Mouse (Mus musculus): ENCODE data around the gene Arhgdia. TPM values are rescaled to one million over a fixed set of nuclear protein-coding genes. Genes with fewer than 3 reads are reported as not detected.

The Arhgdia gene
- polyA plus RNA-seq, 1 experiment from 2014 or later: 449 TPM

DNA sequence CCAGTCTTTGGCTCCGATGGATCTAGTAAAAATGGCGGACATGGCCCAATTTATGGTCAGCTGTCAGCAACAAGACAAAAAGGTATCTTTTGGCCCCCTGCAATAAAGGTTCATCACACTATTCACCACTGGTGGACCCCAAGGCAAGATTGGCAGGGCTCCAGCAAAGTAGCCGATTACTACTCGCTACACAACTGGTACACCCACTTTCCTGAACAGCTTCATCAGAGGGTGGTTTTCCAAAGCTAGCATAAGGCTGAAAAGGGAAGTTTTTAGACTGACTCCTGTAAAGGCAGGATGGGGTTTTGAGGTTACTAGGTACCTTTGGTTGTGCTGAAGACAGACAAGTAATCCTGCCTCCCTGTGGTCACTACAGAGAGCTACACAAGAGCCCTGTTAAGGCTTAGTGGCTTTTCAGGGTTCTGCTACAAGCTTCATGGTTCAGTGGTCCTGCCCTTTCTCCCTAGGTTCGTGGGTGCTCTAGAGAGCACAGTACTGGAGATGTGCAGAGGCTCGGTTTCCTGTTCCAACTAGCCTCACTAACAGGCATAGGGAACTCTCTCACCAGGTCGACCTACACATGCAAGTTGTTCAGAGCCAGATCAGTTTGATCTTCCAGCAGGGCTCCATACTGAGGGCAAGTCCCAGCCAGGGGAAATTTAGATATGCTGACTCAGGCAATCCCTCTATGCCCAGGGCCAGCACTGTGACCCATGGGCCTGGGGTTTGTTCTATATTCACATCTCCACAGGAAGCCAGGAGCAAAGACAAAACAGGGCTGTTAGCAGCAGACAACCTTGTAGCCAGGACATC lies 4.0 kb downstream of the Arhgdia start:
- 81% methylated on average over 7 of the region's 7 CpGs for WGBS

DNA sequence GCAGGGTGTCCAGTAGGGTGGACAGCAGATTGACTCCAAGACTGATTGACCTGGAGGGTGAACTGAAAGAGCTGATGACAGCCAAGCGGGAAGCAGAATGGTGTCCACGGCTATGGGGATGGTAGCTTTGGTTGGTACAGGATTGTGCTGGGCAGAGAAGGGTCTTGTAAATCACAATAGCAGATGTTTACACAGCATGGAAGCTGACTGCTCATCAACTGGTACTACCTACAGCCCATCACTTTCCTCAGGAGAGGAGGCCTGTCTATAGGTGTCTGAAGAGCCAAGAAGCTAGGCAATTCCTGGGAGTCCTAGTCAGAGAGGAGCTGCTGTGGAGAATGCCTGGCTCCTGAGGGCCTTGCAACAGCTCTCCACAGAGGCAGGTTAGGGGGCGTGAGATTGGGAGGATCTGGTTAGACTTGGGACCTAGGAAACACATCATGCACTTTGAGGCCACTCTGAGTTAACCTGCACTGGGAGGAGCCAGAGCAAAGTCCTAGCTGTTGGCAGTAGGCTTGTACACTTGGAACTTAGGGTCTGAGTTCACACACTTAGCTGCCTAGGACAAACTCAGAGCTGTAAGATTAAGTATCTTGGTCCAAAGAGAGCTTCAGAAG lies 5.0 kb downstream of the Arhgdia start:
- ATAC-seq: no peak
- Histone ChIP-seq H3K27ac (ENCODE audit: low read depth, low read length) (no peak overlapping the region), H3K36me3 (ENCODE audit: control insufficient read depth, insufficient read depth, low read length) (peaks cover 31% of the 10 kb centered on the region), H3K9me3 (replicated peaks; ENCODE audit: control insufficient read depth, low read length) (no peaks in the 10 kb centered on the region), H3K4me2 (ENCODE audit: low read length) (no peak overlapping the region), H3K9ac (ENCODE audit: low read length) (no peak overlapping the region), H3K4me3 (ENCODE audit: low read depth, low read length) (no peak overlapping the region), H3K4me1 (ENCODE audit: control insufficient read depth, insufficient read depth, low read length) (peaks cover 11% of the 10 kb centered on the region), H3K27me3 (replicated peaks; ENCODE audit: control insufficient read depth, insufficient read depth, low read length) (no peaks in the 10 kb centered on the region)
- no peak for DNase-seq (ENCODE audit: low spot score)
- WGBS: 90% methylated on average over 3 of the region's 3 CpGs

More for the DNA sequence above, 4.0 kb downstream of the Arhgdia start:
- Histone ChIP-seq H3K4me3 (ENCODE audit: low read depth, low read length) (no peak overlapping the region), H3K27ac (ENCODE audit: low read depth, low read length) (no peak overlapping the region), H3K9me3 (replicated peaks; ENCODE audit: control insufficient read depth, low read length) (no peaks in the 10 kb centered on the region), H3K36me3 (ENCODE audit: control insufficient read depth, insufficient read depth, low read length) (peaks cover 30% of the 10 kb centered on the region), H3K4me1 (ENCODE audit: control insufficient read depth, insufficient read depth, low read length) (peaks cover 10% of the 10 kb centered on the region), H3K9ac (ENCODE audit: low read length) (no peak overlapping the region), H3K4me2 (ENCODE audit: low read length) (no peak overlapping the region), H3K27me3 (replicated peaks; ENCODE audit: control insufficient read depth, insufficient read depth, low read length) (no peaks in the 10 kb centered on the region)
- DNase-seq (ENCODE audit: low spot score) (no peak), ATAC-seq (no peak)

DNA sequence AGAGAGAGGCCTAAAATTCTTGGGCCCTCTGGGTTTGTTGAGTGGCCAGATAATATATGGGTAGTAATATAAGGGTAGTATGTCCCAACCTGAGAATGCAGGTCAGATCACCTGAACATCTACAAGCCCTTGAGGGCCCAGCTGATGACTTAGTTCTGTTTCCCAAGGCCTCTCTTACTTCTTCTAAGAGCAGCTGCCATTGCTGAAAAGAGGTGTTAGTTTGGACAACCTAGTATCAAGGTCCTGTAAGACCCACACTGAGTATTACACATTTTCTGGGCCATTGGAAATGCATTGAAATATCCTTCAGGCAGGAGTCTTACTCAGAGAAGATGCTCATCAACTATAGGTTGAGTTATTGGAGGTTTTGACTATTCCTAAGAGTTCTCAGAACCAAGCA lies 5.5 kb downstream of the Arhgdia start:
- Histone ChIP-seq H3K4me1 (ENCODE audit: control insufficient read depth, insufficient read depth, low read length) (peaks cover 13% of the 10 kb centered on the region), H3K9me3 (replicated peaks; ENCODE audit: control insufficient read depth, low read length) (no peaks in the 10 kb centered on the region), H3K9ac (ENCODE audit: low read length) (no peak overlapping the region), H3K4me3 (ENCODE audit: low read depth, low read length) (no peak overlapping the region), H3K36me3 (ENCODE audit: control insufficient read depth, insufficient read depth, low read length) (peaks cover 36% of the 10 kb centered on the region), H3K27ac (ENCODE audit: low read depth, low read length) (no peak overlapping the region), H3K4me2 (ENCODE audit: low read length) (no peak overlapping the region), H3K27me3 (replicated peaks; ENCODE audit: control insufficient read depth, insufficient read depth, low read length) (no peaks in the 10 kb centered on the region)
- DNase-seq (ENCODE audit: low spot score) (no peak), ATAC-seq (no peak)

DNA sequence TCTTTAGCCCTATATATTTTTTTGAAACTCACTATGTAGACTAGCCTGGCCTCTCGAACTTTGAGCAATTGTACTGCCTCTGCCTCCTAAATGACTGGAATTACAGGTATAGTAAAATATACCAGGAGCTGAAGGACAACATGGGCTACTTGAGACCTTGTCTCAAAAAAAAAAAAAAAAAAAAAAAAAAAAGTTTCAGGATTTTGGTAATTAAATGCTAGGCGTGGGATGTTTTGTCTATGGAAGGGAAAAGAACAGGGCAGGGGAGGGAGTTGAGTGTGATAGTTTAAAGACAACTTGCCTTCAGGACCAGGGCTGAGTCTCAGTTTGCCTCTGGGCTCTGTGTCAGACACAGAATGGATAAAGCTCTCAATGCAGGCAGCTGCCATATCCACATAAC lies 6.4 kb downstream of the Arhgdia start:
- Histone ChIP-seq H3K36me3 (ENCODE audit: control insufficient read depth, insufficient read depth, low read length) (peaks cover 43% of the 10 kb centered on the region), H3K4me2 (ENCODE audit: low read length) (no peak overlapping the region), H3K9me3 (replicated peaks; ENCODE audit: control insufficient read depth, low read length) (no peaks in the 10 kb centered on the region), H3K4me1 (ENCODE audit: control insufficient read depth, insufficient read depth, low read length) (peaks cover 9% of the 10 kb centered on the region), H3K27ac (ENCODE audit: low read depth, low read length) (no peak overlapping the region), H3K27me3 (replicated peaks; ENCODE audit: control insufficient read depth, insufficient read depth, low read length) (no peaks in the 10 kb centered on the region), H3K4me3 (ENCODE audit: low read depth, low read length) (no peak overlapping the region), H3K9ac (ENCODE audit: low read length) (no peak overlapping the region)
- WGBS: 85% methylated on average over 2 of the region's 2 CpGs
- ATAC-seq (no peak), DNase-seq (ENCODE audit: low spot score) (no peak)

DNA sequence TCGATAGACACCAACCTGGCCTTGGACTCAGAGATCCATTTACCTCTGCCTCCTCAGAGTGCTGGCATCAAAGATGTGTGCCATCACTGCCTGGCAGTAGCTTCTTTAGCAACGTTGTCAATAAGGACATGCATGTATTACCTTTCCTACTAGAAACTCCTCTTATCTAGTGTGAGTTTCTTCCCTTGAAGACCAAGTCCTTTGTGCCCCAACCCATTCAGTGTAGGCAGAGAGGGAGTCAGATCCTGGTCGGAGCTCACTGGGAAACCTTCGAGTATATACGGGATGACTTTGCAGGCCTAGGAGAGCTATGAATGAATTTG lies 7.2 kb downstream of the Arhgdia start:
- peaks cover 7% of the 10 kb centered on the region for H3K4me1 ChIP-seq (ENCODE audit: control insufficient read depth, insufficient read depth, low read length)
- 44% methylated on average over 5 of the region's 5 CpGs for WGBS
- peak overlapping the region; percentile 29 for H3K9ac ChIP-seq (ENCODE audit: low read length)
- H3K4me2 ChIP-seq (ENCODE audit: low read length): peak overlapping the region; percentile 84
- ATAC-seq (no peak), DNase-seq (ENCODE audit: low spot score) (no peak)
- H3K9me3 ChIP-seq (replicated peaks; ENCODE audit: control insufficient read depth, low read length): no peaks in the 10 kb centered on the region
- H3K4me3 ChIP-seq (ENCODE audit: low read depth, low read length): peak overlapping the region; percentile 93
- H3K27me3 ChIP-seq (replicated peaks; ENCODE audit: control insufficient read depth, insufficient read depth, low read length): no peaks in the 10 kb centered on the region
- no peak overlapping the region for H3K27ac ChIP-seq (ENCODE audit: low read depth, low read length)
- peaks cover 41% of the 10 kb centered on the region for H3K36me3 ChIP-seq (ENCODE audit: control insufficient read depth, insufficient read depth, low read length)

DNA sequence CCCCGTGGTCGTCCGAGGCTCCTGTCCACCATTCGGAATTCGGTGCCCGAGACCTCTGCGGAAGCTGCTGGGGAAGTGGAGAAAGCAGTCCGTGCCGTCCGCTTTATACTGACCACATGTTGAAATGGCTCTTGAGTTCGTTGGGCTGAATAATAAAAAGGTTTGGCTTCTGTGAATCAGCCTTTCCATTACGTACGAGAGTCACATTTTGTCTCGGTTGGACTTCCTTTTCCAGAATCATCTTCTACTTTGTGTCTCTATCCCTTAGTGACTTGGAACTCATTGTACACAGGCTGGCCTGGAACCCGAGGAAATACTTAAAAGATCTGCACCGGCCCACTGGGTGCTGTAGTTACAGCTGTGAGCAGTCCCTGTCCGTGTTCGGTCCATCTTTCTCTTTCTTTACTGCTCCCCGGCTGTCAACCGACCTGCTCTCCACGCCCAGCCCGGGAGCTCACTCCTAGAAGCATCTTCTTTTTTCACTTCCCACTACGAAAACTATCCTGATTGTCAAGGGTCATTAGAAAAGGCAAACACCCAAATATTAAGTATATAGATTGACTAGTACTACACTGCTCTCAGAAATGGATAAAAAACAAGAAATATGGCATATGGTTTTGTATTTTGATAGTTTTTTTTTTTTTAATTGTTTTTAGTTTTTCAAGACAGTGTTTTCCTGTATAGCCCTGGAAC lies 7.7 kb downstream of the Arhgdia start:
- WGBS: under 1% methylated on average over 23 of the region's 23 CpGs
- Histone ChIP-seq H3K9ac (ENCODE audit: low read length) (peak overlapping the region; percentile 86), H3K36me3 (ENCODE audit: control insufficient read depth, insufficient read depth, low read length) (peaks cover 39% of the 10 kb centered on the region), H3K4me2 (ENCODE audit: low read length) (peak overlapping the region; percentile 84), H3K27me3 (replicated peaks; ENCODE audit: control insufficient read depth, insufficient read depth, low read length) (no peaks in the 10 kb centered on the region), H3K4me1 (ENCODE audit: control insufficient read depth, insufficient read depth, low read length) (peaks cover 7% of the 10 kb centered on the region), H3K9me3 (replicated peaks; ENCODE audit: control insufficient read depth, low read length) (no peaks in the 10 kb centered on the region), H3K27ac (ENCODE audit: low read depth, low read length) (peak overlapping the region; percentile 85), H3K4me3 (ENCODE audit: low read depth, low read length) (peak overlapping the region; percentile 93)
- DNase-seq (ENCODE audit: low spot score): no peak
- ATAC-seq: peak; percentile 6; the same call in 1 of the 2 replicates

DNA sequence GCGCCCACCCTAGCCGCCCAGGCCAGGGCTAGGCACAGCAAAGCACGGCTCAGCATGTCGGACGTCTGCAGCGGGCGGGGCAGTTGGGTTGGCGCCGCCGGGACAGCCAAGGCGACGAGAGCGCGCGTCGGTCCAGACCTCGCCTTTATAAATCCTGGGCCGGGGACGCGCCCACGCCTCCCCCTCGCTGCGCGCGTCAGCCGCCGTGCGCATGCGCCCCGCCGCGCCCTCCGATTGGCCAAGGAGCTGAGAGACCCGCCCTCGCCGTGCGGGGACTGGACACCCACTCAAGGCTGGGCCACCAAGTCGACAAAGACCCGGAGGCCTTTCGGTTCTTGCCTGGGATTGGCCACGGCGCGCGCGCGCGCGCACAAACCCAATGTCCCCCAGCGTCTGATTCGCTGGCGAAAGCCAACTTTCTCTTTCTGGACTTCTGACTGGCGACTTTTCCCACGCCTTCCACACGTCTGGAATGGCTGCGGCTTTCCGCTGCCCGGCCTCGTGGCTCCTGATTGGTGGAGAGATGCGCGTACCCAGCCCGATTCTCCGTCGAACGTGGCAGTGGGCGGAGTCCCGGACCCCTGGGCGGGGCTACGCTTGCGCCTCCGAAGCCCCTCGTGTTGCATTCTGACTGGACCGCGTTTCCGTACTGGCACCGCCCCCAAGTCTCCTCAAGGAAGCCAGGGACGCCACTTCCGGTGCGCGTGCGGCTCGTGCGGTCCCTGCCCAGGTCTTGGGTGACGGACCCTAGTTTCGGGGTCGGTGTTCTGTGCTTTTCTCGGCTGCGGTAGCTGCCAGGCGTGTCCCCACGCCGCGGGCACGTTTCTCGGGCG lies 8.5 kb downstream of the Arhgdia start, which contains the start of gene P4hb:
P4hb (minus strand) TSS at position 502 of the 833 bp plus-strand sequence.
- H3K4me2 ChIP-seq (ENCODE audit: low read length): peak within 1 kb of the TSS; percentile 84
- peaks cover 7% of the 10 kb centered on the region for H3K4me1 ChIP-seq (ENCODE audit: control insufficient read depth, insufficient read depth, low read length)
- H3K27me3 ChIP-seq (replicated peaks; ENCODE audit: control insufficient read depth, insufficient read depth, low read length): no peaks in the 10 kb centered on the region
- peak within 1 kb of the TSS; percentile 91 for H3K9ac ChIP-seq (ENCODE audit: low read length)
- ATAC-seq (peak; percentile 96), DNase-seq (ENCODE audit: low spot score) (peak; percentile 99)
- peak within 1 kb of the TSS; percentile 85 for H3K27ac ChIP-seq (ENCODE audit: low read depth, low read length)
- H3K4me3 ChIP-seq (ENCODE audit: low read depth, low read length): peak within 1 kb of the TSS; percentile 93
- under 1% methylated on average over 92 of the region's 94 CpGs for WGBS
- H3K36me3 ChIP-seq (ENCODE audit: control insufficient read depth, insufficient read depth, low read length): peaks cover 39% of the 10 kb centered on the region
- no peaks in the 10 kb centered on the region for H3K9me3 ChIP-seq (replicated peaks; ENCODE audit: control insufficient read depth, low read length)

DNA sequence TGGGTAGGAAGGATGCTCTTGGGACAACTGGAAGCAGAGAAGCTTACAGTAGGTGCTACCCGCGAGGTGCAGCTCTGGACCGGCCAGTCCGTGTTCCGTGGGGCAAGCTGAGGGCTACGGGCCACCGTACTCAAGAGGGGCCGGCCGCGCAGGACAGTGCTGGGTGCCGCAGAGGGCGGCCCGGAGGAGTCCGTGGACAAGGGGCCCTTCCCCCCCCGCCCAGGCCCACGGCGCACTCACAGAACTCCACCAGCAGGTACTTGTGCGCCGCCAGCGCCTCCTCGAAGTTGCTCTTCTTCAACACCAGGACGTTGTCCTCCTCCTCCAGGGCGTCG lies 9.0 kb downstream of the Arhgdia start:
- DNase-seq (ENCODE audit: low spot score) (no peak), ATAC-seq (peak; percentile 35)
- Histone ChIP-seq H3K4me3 (ENCODE audit: low read depth, low read length) (peak overlapping the region; percentile 93), H3K36me3 (ENCODE audit: control insufficient read depth, insufficient read depth, low read length) (peaks cover 39% of the 10 kb centered on the region), H3K4me1 (ENCODE audit: control insufficient read depth, insufficient read depth, low read length) (peaks cover 7% of the 10 kb centered on the region), H3K4me2 (ENCODE audit: low read length) (peak overlapping the region; percentile 84), H3K9me3 (replicated peaks; ENCODE audit: control insufficient read depth, low read length) (no peaks in the 10 kb centered on the region), H3K9ac (ENCODE audit: low read length) (peak overlapping the region; percentile 91), H3K27ac (ENCODE audit: low read depth, low read length) (peak overlapping the region; percentile 85), H3K27me3 (replicated peaks; ENCODE audit: control insufficient read depth, insufficient read depth, low read length) (no peaks in the 10 kb centered on the region)
- WGBS: 0% methylated on average over 15 of the region's 24 CpGs
